Mouse (Mus musculus) hematopoietic multipotent progenitor cell, adult 10-12 weeks (in vitro differentiated cells): ENCODE data around the gene Wnk1. TPM values are rescaled to one million over a fixed set of nuclear protein-coding genes. Genes with fewer than 3 reads are reported as not detected.

Source experiments
- polyA plus RNA-seq: library from polyadenylated mRNA; stranded (reverse); fragments of >175 nt; gene quantifications from 2 replicates; pipeline ENCODE4 v1.2.3, GENCODE M21; 2012; ENCODE audit warnings: low replicate concordance

Wnk1 gene
- 67.7 and 146 TPM in 2 replicates for polyA plus RNA-seq

DNA sequence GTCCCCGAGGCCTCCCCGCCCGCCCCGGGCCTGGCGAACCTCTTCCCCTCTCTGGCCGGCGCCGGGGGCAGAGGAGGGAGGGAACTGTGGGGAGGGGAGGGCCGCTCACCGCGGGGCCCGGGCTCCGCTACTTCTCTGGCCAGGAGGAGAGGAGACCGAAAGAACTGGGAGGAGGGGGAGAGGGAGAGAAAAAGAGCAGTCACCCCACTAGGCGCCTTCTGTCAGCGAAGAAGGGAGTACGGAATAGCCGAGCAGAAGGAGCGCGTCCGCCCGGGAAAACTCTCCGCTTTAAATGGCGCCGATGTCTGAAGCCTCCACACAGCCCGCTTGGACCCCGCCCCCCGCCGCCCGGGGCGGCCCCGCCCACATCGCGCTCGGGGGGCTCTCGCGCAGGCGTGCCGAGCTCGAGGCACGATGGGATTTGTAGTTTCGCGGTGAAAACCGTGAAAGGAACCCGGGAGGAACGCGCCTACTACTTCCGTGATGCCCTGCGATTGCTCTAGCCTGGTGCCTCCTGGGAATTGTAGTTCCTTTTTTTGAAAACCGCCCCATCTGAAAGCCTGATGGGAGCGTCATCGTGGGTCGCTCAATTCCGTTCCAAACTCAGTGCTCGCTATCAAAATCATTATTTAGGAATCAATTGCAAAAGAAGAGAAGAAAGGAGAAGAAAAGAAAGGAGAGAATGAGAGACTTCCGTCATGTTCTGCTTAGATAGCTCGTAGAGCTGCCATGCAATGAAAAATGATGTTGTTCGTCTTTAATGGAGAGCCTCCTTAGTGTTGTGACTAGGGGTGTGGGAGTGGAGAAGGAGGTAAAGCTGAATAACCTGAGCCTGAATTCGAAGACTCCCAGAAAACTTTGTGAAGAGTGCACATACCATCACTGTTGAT is at the start of gene Wnk1:
Wnk1 (minus strand) TSS at position 307 of the 890 bp plus-strand sequence.

GRCm38 (mm10) chr6:119902204-119903080 is 136.0 kb downstream of the Wnk1 start, which contains the start of gene Rad52:
Gene Rad52 (plus strand): TSS chr6:119902698.

Other genes with a start within 250 kb of the Wnk1 start
- gene Erc1, start 190.5 kb downstream of the Wnk1 start, polyA plus RNA-seq = 1.2 and 2.2 TPM in 2 replicates
- 28.3 and 68.9 TPM in 2 replicates for gene Rad52, start 136.0 kb downstream of the Wnk1 start, polyA plus RNA-seq
- gene Ninj2, start 54.7 kb upstream of the Wnk1 start, polyA plus RNA-seq = not detected in 2 replicates